Mouse (Mus musculus) testis, adult 2 months (tissue): Measurements from ENCODE around the gene Fcgr4.
"Not testable (repeated sequence)": the region's sequence is repeated elsewhere in the genome, so short reads cannot be mapped to it uniquely, and the experiment has no call there.

Experiments
- CTCF ChIP-seq: fragments of 200-500 bp; IDR thresholded peaks from 2 replicates; pipeline ENCODE4 v1.5.1; 2012; ENCODE audit warnings: low read depth, mild to moderate bottlenecking, inconsistent platforms, low read length, moderate library complexity; ENCODE audit not compliant: control insufficient read depth, insufficient read depth, insufficient replicate concordance
- POLR2A ChIP-seq: fragments of 200-500 bp; IDR thresholded peaks from 2 replicates; pipeline ENCODE4 v1.6.1; 2012; ENCODE audit warnings: low read depth, mild to moderate bottlenecking, inconsistent platforms, low read length, moderate library complexity; ENCODE audit not compliant: control insufficient read depth

DNA sequence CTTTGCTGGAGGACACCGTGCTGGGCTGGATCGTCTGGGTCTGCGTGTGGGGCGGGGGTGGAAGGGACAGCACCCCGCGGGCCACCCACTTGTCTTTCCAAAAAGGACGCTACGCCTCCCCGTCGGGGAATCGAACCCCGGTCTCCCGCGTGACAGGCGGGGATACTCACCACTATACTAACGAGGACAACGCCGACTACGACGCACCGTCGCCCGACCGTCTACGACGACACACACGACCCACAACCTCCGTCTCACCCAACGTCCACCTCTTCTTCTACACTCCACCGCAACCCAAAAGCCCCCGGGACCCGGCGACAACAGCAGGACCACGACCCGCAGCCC, 46.5 kb downstream of the Fcgr4 start:
- TF ChIP-seq CTCF, POLR2A: not testable (repeated sequence)
